Mouse (Mus musculus): ENCODE results near the gene Smim12. TPM values are rescaled to one million over a fixed set of nuclear protein-coding genes. Genes with fewer than 3 reads are reported as not detected.

Smim12 gene
- polyA plus RNA-seq, 1 experiment, result 85.9 TPM

DNA sequence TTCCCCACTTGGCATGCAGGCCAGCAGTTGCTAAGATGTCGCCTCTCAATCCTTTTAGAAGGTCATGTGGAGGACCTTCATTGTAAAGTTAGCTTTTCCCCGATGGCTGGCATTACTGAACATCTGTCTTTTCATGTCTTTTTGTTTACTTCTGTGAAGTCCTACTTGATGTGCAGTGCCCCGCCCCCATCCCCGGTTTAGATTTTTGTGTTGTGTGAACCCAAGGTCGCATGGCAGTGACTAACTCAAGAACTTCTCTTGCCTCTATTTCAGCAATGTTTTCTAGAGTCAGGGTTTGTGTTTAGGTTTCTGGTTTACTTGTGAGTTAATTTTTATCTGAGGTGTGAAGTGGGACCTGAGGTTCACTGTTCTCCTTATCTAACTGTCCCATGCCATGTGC, 49.0 kb downstream of the Smim12 start:
- TF ChIP-seq POLR2A (IDR thresholded peaks at IDR 0.05; ENCODE audit: extremely low read depth, insufficient read depth, low read length) (no peak), CTCF (IDR thresholded peaks at IDR 0.05; ENCODE audit: extremely low read depth, insufficient read depth, low read length) (no peak)
- no peak overlapping the region for H3K27ac ChIP-seq (ENCODE audit: insufficient read depth, low read length)

More for the DNA sequence above, 49.0 kb downstream of the Smim12 start:
- Histone ChIP-seq H3K4me3 (ENCODE audit: insufficient read depth, low read length) (no peak overlapping the region), H3K4me1 (ENCODE audit: control insufficient read depth, insufficient read depth, low read length) (no peaks in the 10 kb centered on the region)

Other genes with a start within 250 kb of the Smim12 start
- 111 and 114 TPM in 2 replicates for gene Sfpq, start 222.5 kb upstream of the Smim12 start, polyA plus RNA-seq (2012; rRNA removed)
- gene Zmym1, start 182.6 kb upstream of the Smim12 start, polyA plus RNA-seq (2012; rRNA removed), result 7.7 and 9.0 TPM in 2 replicates
- 40.3 and 48.0 TPM in 2 replicates for gene Zmym6, start 166.4 kb upstream of the Smim12 start, polyA plus RNA-seq (2012; rRNA removed)
- 9.5 and 11.6 TPM in 2 replicates for gene Tmem35b, start 120.1 kb upstream of the Smim12 start, polyA plus RNA-seq (2012; rRNA removed)
- gene Dlgap3, start 74.6 kb upstream of the Smim12 start, polyA plus RNA-seq (2012; rRNA removed), result 222 and 224 TPM in 2 replicates
- gene Gja4, start 70.3 kb downstream of the Smim12 start, polyA plus RNA-seq (2012; rRNA removed), result 8.5 and 9.9 TPM in 2 replicates
- gene Gjb3, start 87.1 kb downstream of the Smim12 start, polyA plus RNA-seq (2012; rRNA removed), result 0.04 and 0.06 TPM in 2 replicates
- gene Gjb4, start 110.3 kb downstream of the Smim12 start, polyA plus RNA-seq (2012; rRNA removed), result not detected in 2 replicates
- not detected in 2 replicates for gene Gjb5, start 114.4 kb downstream of the Smim12 start, polyA plus RNA-seq (2012; rRNA removed)

All from cortical plate, adult 2 months (tissue).